Mouse (Mus musculus): ENCODE data around the gene Dnaja2. TPM values are rescaled to one million over a fixed set of nuclear protein-coding genes. Genes with fewer than 3 reads are reported as not detected.

Gene Dnaja2
- total RNA-seq, 2 experiments from 2014 or later: 256 to 272 TPM

DNA sequence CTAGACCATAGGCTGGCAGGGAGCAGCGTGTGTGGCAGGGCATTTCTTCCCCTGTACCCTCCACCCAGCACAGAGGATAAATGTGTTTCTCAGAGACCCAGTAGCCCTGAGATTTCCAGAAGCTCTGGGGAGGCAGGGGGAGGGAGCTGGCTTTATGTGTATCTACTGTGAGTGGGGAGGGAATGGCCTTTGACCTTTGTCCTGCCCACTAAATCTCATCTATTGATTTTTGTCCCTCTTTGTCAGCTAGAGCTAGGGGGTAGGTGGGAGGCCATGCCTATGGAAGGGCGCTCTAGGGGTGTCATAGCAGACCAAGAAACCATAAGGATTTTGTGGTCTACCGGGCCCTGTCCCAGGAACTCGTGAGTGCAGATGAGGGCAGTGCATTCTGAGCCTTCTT is 48.5 kb downstream of the Dnaja2 start:
- no peak for DNase-seq
- intact Hi-C loops (cut with DNase I): no loop called here

DNA sequence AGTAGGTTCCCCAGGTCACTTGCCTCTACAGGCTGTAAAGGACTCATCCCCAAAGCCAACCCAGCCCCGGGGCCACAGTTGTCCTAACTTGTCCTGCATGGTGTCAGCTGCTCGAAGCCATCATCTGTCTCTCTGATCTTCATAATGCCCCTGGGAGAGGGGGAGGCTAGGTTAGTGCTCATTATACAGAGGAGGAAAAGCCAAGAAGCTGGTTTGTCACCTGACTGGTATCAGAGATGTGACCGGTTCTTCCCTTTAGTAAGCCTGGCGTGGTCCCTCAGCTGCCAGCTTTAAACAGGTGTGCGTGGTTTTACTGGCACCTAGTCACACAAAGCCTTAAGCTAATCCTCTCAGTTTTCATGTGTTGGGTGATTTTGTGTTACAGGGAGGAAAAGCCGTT is 50.4 kb downstream of the Dnaja2 start:
- no peak for DNase-seq
- intact Hi-C loops (cut with DNase I): no loop called here

- intact Hi-C loops (cut with DNase I): no loop called here
- DNase-seq: no peak
Observed at GRCm38 (mm10) chr8:85503065-85503464, 52.1 kb downstream of the Dnaja2 start.

- intact Hi-C loops (cut with DNase I): no loop called here
- no peak for DNase-seq
Observed at GRCm38 (mm10) chr8:85502381-85502780, 52.8 kb downstream of the Dnaja2 start.

GRCm38 (mm10) chr8:85500955-85501685 is 54.0 kb downstream of the Dnaja2 start:
- DNase-seq: peak; percentile 46 to 54
- intact Hi-C loops (cut with DNase I): no loop called here

DNA sequence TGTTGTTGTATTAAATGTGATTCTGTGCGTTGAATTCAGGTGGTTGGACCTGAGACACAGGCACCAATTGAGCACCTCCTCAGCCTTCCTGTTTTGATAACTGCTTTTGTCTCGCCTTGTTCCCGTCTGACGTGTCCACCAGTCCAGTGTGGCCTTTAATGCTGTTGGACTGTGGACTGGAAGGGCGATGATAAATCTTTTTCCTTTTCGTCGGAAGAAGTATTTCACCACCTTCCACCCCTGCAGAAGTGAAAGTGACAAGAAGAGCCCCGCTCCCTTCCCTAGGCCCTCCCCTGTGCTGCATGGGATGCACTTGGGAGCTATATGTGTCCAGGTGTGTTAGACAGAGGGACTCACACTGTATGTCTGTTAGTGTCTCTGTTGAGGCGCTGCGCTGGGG is 54.7 kb downstream of the Dnaja2 start:
- DNase-seq: no peak
- intact Hi-C loops (cut with DNase I): no loop called here

DNA sequence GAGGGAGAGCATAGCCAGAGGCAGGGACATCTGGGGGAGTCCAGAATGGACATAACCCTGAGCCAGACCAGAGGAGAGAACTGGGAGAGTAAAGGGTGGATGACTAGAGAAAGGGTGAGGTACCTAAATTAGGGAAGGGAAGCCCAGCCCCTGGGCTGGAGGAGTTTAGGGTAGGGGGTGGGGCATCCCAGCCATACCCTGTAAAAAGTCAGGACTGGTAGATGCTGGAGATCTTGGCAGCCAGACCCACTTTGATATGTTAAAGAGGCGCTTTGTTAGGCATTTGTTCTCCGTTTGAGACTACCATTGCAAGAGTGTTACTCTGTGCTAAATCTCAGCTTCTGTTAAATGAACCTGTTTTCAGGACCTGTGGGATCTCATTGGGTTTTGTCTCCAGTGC is 56.6 kb downstream of the Dnaja2 start:
- no peak for DNase-seq
- intact Hi-C loops (cut with DNase I): no loop called here

DNA sequence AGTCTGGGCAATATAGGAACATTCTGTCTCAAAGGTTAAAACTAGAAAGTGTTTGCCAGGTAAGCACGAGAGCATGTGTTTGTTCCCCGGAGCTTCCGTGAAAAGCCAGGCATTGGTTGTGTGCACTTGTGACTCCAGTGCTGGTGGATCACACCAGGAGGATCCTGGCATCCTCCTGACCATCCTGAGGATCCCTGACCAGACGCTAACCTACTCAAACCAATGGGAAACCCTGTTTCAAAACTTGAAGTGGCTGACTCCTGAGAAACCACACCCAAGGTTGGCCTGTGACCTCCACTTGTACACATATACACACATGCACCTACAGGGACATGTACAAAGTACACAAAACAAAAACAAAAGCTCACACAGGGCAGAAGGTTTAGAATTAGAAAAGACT is 58.4 kb downstream of the Dnaja2 start:
- intact Hi-C loops (cut with DNase I): no loop called here
- no peak for DNase-seq

- DNase-seq: no peak
- intact Hi-C loops (cut with DNase I): no loop called here
Observed at GRCm38 (mm10) chr8:85496125-85496524, 59.0 kb downstream of the Dnaja2 start.

DNA sequence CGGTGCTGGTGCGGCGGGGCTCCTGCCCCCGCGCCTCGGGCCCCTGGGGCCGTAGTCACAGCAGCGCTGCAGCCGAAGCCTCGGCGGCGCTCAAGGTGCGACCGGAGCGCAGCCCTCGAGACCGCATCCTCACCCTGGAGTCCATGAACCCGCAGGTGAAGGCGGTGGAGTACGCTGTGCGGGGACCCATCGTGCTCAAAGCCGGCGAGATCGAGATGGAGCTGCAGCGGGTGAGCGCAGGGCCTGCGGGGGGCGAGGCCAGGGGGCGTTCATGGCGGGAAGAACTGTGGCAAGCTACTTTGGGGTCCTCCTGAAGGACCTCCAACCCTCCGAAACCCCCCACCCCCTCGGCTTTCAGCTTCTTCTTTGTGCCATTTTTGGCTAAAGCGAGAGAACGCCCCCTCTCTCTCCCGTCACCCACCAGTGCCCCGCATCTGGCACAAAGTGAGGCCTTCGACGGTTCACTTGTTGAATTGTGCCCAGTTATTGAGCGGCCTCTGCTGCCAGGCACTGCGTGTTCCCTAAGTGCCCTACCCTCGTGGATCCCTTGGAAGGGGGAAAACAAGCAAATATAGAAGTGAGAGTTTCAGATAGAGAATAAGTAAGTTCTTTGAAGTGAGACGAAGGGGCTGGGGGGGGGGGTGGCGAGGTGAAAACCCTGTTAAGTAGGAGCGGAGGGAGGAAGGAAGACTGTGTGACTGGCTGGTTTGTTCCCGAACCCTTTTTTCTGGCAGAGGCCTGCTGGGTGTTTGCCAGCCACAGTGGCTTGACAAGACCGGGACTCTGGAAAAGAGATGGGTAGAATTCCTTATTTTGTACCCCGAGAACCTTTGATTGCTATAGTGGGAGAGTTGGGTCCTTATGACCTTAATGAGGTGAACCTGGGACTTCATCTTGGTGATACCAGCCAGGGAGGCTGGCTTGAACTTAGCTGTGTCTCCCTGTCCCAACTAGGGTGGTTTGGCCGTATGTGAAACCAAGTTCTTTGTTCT is 61.9 kb downstream of the Dnaja2 start:
- no peak for DNase-seq
- intact Hi-C loops (cut with DNase I): no loop called here

GRCm38 (mm10) chr8:85492125-85492875 is 62.8 kb downstream of the Dnaja2 start, which contains the start of gene Gpt2:
Gpt2 (plus strand) TSS chr8:85492576.
- intact Hi-C loops (cut with DNase I): no loop called here
- DNase-seq: peak; percentile 87 to 89

DNA sequence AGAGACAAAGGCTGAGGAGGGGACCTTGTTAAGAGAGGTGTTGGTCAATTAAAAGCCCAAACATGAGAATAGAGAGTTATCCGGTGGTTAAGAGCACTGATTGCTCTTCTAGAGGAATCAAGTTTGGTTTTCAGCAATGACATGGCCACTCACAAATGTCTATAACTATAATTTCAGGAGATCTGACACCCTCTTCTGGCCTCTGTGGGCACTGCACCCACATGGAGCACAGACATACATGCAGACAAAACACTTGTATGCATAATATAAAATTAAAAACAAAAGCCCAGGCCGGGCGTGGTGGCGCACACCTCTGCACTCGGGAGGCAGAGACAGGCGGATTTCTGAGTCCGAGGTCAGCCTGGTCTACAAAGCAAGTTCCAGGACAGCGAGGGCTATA is 65.6 kb downstream of the Dnaja2 start:
- intact Hi-C loops (cut with DNase I): no loop called here
- no peak for DNase-seq

GRCm38 (mm10) chr8:85488631-85489030 is 66.5 kb downstream of the Dnaja2 start:
- no peak for DNase-seq
- intact Hi-C loops (cut with DNase I): no loop called here

DNA sequence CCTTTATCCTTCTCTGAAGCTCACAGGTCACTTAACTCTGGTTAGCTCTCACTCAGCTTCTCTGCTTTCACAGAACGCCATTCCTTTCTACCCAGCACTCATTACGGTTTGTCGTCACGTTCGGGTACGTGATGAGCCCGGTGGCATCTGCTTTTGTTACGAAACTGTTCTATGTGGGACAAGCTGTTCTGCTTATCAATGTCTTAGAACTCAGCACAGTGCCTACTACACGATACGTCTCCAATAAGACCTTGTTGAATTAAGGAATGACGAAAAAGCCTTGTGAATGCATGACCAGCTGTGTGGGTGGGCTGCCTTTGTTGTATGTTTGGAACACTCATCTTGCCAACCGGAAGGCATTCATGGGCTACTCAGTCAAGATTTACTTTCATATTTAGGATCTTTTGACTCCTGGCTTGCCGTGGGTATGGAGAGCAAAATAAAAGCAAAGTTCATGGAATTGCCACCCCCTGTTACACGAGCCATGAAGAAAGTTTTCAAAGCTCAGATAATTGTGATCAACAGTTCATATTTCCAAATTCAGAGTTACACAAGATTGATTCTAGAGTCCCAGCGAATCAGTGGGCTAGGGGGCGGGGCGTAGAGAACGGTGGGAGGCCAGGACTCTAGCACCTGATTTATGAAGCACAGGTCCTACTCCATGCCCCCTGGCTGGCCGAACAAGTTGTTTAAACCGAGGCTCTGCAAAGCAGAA is 67.1 kb downstream of the Dnaja2 start:
- no peak for DNase-seq
- intact Hi-C loops (cut with DNase I): no loop called here

Other genes with a start within 250 kb of the Dnaja2 start
- 100 to 1,000 TPM; 418 to 460 TPM for gene Mylk3, start 169.0 kb downstream of the Dnaja2 start, total RNA-seq (2021)
- gene 4921524J17Rik, start 122.5 kb downstream of the Dnaja2 start, total RNA-seq (2021): 10 to 100 TPM; 19.7 to 20.9 TPM
- 10 to 100 TPM; 37.8 to 41.5 TPM for gene Gpt2, start 62.8 kb downstream of the Dnaja2 start, total RNA-seq (2021)
- gene Neto2, start 145.6 kb upstream of the Dnaja2 start, total RNA-seq (2021): 1 to 10 TPM; 1.2 to 1.3 TPM